In genomic region chr17:30191097-30191640, GRCm38 (mm10) we compare ENCODE assay signal across 12 mouse cellular contexts.
DNase-seq lines count a peak whose midpoint lies in the region; ATAC-seq and TF ChIP-seq lines count a peak whose summit lies in the region.
"Had no signal": no experiment of that assay in that cellular context is flagged by ENCODE, and none has a peak within 500 bp of the region (broad histone marks: within the 10 kb centered on the region; RNA-seq: fewer than 3 reads in every experiment).

No protein-coding gene starts in this region.

- no peak overlapping the region for H3K4me3 ChIP-seq in hindbrain, embryonic 10.5 days
- H3K4me3 ChIP-seq in hindbrain, postnatal 0 days (ENCODE audit: low read length), result no peak overlapping the region
- no peak overlapping the region for H3K4me3 ChIP-seq in midbrain, embryonic 11.5 days (ENCODE audit: low read depth, low read length)
- H3K4me3 ChIP-seq in midbrain, embryonic 16.5 days (ENCODE audit: low read depth, low read length), result no peak overlapping the region
- H3K4me3 ChIP-seq: heart, embryonic 15.5 days had no signal

- 69% methylated on average over 11 of the region's 11 CpGs for WGBS in hindbrain, embryonic 10.5 days
- 68% methylated on average over 11 of the region's 11 CpGs for WGBS in hindbrain, postnatal 0 days
- 76% methylated on average over 11 of the region's 11 CpGs for WGBS in midbrain, embryonic 11.5 days
- 70% methylated on average over 11 of the region's 11 CpGs for WGBS in midbrain, embryonic 16.5 days

- DNase-seq in adrenal gland, postnatal 10 days, result peak; percentile 10
- DNase-seq in adrenal gland, postnatal 4 days (ENCODE audit: low spot score in 2 of 2), result no peak
- no peak for DNase-seq in hindbrain, embryonic 10.5 days (ENCODE audit: low spot score)
- DNase-seq in hindbrain, postnatal 0 days (ENCODE audit: low spot score), result no peak
- peak; percentile 76 for DNase-seq in midbrain, embryonic 11.5 days (ENCODE audit: low spot score, missing footprints)
- peak; percentile 21 to 29 for DNase-seq in cerebellum, postnatal 25 days
- DNase-seq: gastrocnemius, postnatal 14 days had no signal

- peaks cover 68% of the 10 kb centered on the region for H3K4me1 ChIP-seq in hindbrain, embryonic 10.5 days (replicated peaks)
- H3K4me1 ChIP-seq in hindbrain, postnatal 0 days (ENCODE audit: insufficient read depth, low read length), result peaks cover 34% of the 10 kb centered on the region
- peaks cover 22% of the 10 kb centered on the region for H3K4me1 ChIP-seq in midbrain, embryonic 11.5 days (ENCODE audit: control insufficient read depth, insufficient read depth, low read length)
- peaks cover 70% of the 10 kb centered on the region for H3K4me1 ChIP-seq in midbrain, embryonic 16.5 days (ENCODE audit: control insufficient read depth, insufficient read depth, low read length)

- H3K36me3 ChIP-seq in hindbrain, embryonic 10.5 days, result peaks cover 38% of the 10 kb centered on the region
- H3K36me3 ChIP-seq in hindbrain, postnatal 0 days (ENCODE audit: insufficient read depth, low read length), result no peaks in the 10 kb centered on the region
- H3K36me3 ChIP-seq in midbrain, embryonic 11.5 days (ENCODE audit: control insufficient read depth, insufficient read depth, low read length), result peaks cover 2% of the 10 kb centered on the region; the same call in 1 of the 2 replicates
- no peaks in the 10 kb centered on the region for H3K36me3 ChIP-seq in midbrain, embryonic 16.5 days (ENCODE audit: control insufficient read depth, insufficient read depth, low read length)
- H3K36me3 ChIP-seq: heart, embryonic 15.5 days had no signal

- H3K4me2 ChIP-seq in hindbrain, postnatal 0 days (ENCODE audit: low read depth, low read length), result no peak overlapping the region
- H3K4me2 ChIP-seq in midbrain, embryonic 11.5 days, result no peak overlapping the region
- H3K4me2 ChIP-seq in midbrain, embryonic 16.5 days (ENCODE audit: low read length), result no peak overlapping the region
- H3K4me2 ChIP-seq: heart, embryonic 15.5 days had no signal

- no peak for ATAC-seq in hindbrain, postnatal 0 days
- no peak for ATAC-seq in midbrain, embryonic 11.5 days (ENCODE audit: low FRiP score)
- no peak for ATAC-seq in midbrain, embryonic 16.5 days
- no peak for ATAC-seq in erythroid progenitor cell, adult 5-6 weeks (replicated peaks; ENCODE audit: low FRiP score, poor library complexity, severe bottlenecking)
- ATAC-seq: forebrain, embryonic 16.5 days had no signal

- H3K27ac ChIP-seq in hindbrain, embryonic 10.5 days, result peak overlapping the region; percentile 50
- no peak overlapping the region for H3K27ac ChIP-seq in hindbrain, postnatal 0 days
- H3K27ac ChIP-seq in midbrain, embryonic 11.5 days (ENCODE audit: low read depth, low read length), result no peak overlapping the region; the same call in 1 of the 2 replicates
- no peak overlapping the region for H3K27ac ChIP-seq in midbrain, embryonic 16.5 days (ENCODE audit: low read length)
- H3K27ac ChIP-seq: heart, embryonic 15.5 days; liver, embryonic 14.5 days had no signal

- H3K27me3 ChIP-seq in hindbrain, embryonic 10.5 days (ENCODE audit: insufficient read depth, poor library complexity, severe bottlenecking), result no peaks in the 10 kb centered on the region
- no peaks in the 10 kb centered on the region for H3K27me3 ChIP-seq in hindbrain, postnatal 0 days (ENCODE audit: insufficient read depth, low read length)
- no peaks in the 10 kb centered on the region for H3K27me3 ChIP-seq in midbrain, embryonic 11.5 days (ENCODE audit: control insufficient read depth, insufficient read depth, low read length)
- no peaks in the 10 kb centered on the region for H3K27me3 ChIP-seq in midbrain, embryonic 16.5 days (ENCODE audit: control insufficient read depth, insufficient read depth, low read depth, low read length)
- H3K27me3 ChIP-seq: heart, embryonic 15.5 days had no signal

- no peak for TF ChIP-seq CTCF in hindbrain, postnatal 0 days (IDR thresholded peaks at IDR 0.05; ENCODE audit: low read depth)

- H3K9ac ChIP-seq in hindbrain, postnatal 0 days (replicated peaks; ENCODE audit: low read length), result no peak overlapping the region
- no peak overlapping the region for H3K9ac ChIP-seq in midbrain, embryonic 11.5 days (ENCODE audit: low read length)
- no peak overlapping the region for H3K9ac ChIP-seq in midbrain, embryonic 16.5 days (ENCODE audit: low read depth, low read length)
- H3K9ac ChIP-seq: heart, embryonic 15.5 days; liver, embryonic 14.5 days had no signal

- no peaks in the 10 kb centered on the region for H3K9me3 ChIP-seq in hindbrain, embryonic 10.5 days
- H3K9me3 ChIP-seq in hindbrain, postnatal 0 days (ENCODE audit: low read length), result no peaks in the 10 kb centered on the region
- no peaks in the 10 kb centered on the region for H3K9me3 ChIP-seq in midbrain, embryonic 11.5 days (ENCODE audit: control insufficient read depth, low read length)
- no peaks in the 10 kb centered on the region for H3K9me3 ChIP-seq in midbrain, embryonic 16.5 days (replicated peaks; ENCODE audit: control insufficient read depth, low read length, poor library complexity, severe bottlenecking)
- H3K9me3 ChIP-seq: heart, embryonic 15.5 days had no signal

Comparison
In these comparisons a context has a peak if more than half of its experiments do, and no peak if none do; other contexts are left out.
1. DNase-seq: peak in adrenal gland, postnatal 10 days (single experiment), midbrain, embryonic 11.5 days (single experiment) and cerebellum, postnatal 25 days (2 of 2); none in adrenal gland, postnatal 4 days (0 of 2), hindbrain, embryonic 10.5 days (single experiment) and hindbrain, postnatal 0 days (single experiment).